ENCODE assay signal across 22 mouse cellular contexts in the genomic region with DNA sequence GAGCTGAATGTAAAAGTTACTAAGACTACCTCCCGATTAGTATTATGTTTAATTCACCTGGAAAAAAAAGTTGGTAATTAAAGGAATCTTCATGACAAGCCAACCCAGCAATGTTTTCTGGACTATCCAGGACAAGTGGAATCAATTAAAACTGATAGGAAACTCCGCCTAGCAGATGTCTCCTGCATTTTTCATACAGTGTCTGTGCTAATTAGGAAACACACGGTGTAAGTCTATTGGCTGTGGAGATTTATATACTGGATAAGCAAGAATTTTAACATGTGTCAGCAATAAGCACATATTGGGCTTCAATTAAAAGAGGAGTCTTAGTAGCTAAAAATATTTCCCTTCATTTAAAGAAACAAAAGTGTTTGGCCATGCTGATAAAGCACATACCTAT.
DNase-seq lines count a peak whose midpoint lies in the region; ATAC-seq and TF ChIP-seq lines count a peak whose summit lies in the region.
"Had no signal": no experiment of that assay in that cellular context is flagged by ENCODE, and none has a peak within 500 bp of the region (broad histone marks: within the 10 kb centered on the region; RNA-seq: fewer than 3 reads in every experiment).

No protein-coding gene starts in this region.

- no peaks in the 10 kb centered on the region for H3K27me3 ChIP-seq in forebrain, embryonic 14.5 days (replicated peaks; ENCODE audit: control insufficient read depth, insufficient read depth, low read length)
- H3K27me3 ChIP-seq in forebrain, embryonic 11.5 days (ENCODE audit: control insufficient read depth, insufficient read depth, low read length): no peaks in the 10 kb centered on the region
- no peaks in the 10 kb centered on the region for H3K27me3 ChIP-seq in forebrain, embryonic 16.5 days (replicated peaks; ENCODE audit: control insufficient read depth, insufficient read depth, low read length)
- no peaks in the 10 kb centered on the region for H3K27me3 ChIP-seq in forebrain, embryonic 12.5 days
- no peaks in the 10 kb centered on the region for H3K27me3 ChIP-seq in heart, embryonic 10.5 days (ENCODE audit: insufficient read depth, poor library complexity, severe bottlenecking)
- H3K27me3 ChIP-seq: CH12.LX, Patski had no signal

- 71% methylated on average over 3 of the region's 3 CpGs for WGBS in forebrain, embryonic 14.5 days
- 79% methylated on average over 3 of the region's 3 CpGs for WGBS in forebrain, embryonic 11.5 days
- WGBS in forebrain, embryonic 16.5 days: 57% methylated on average over 3 of the region's 3 CpGs
- WGBS in forebrain, embryonic 12.5 days: 74% methylated on average over 3 of the region's 3 CpGs
- WGBS in heart, embryonic 10.5 days: 80% methylated on average over 3 of the region's 3 CpGs

- H3K4me1 ChIP-seq in forebrain, embryonic 14.5 days (ENCODE audit: control insufficient read depth, insufficient read depth, low read length): no peaks in the 10 kb centered on the region
- H3K4me1 ChIP-seq in forebrain, embryonic 11.5 days (replicated peaks; ENCODE audit: control insufficient read depth, insufficient read depth, low read length): no peaks in the 10 kb centered on the region
- H3K4me1 ChIP-seq in forebrain, embryonic 16.5 days (replicated peaks; ENCODE audit: control insufficient read depth, insufficient read depth, low read length): no peaks in the 10 kb centered on the region
- no peaks in the 10 kb centered on the region for H3K4me1 ChIP-seq in forebrain, embryonic 12.5 days
- H3K4me1 ChIP-seq in heart, embryonic 10.5 days: no peaks in the 10 kb centered on the region

- no peaks in the 10 kb centered on the region for H3K9me3 ChIP-seq in forebrain, embryonic 14.5 days (replicated peaks; ENCODE audit: control insufficient read depth, low read length)
- no peaks in the 10 kb centered on the region for H3K9me3 ChIP-seq in forebrain, embryonic 11.5 days (ENCODE audit: control insufficient read depth, low read length)
- no peaks in the 10 kb centered on the region for H3K9me3 ChIP-seq in forebrain, embryonic 16.5 days (ENCODE audit: control insufficient read depth, low read length)
- no peaks in the 10 kb centered on the region for H3K9me3 ChIP-seq in forebrain, embryonic 12.5 days
- H3K9me3 ChIP-seq in heart, embryonic 10.5 days: no peaks in the 10 kb centered on the region

- no peak overlapping the region for H3K4me2 ChIP-seq in forebrain, embryonic 14.5 days (ENCODE audit: low read length)
- H3K4me2 ChIP-seq in forebrain, embryonic 11.5 days (ENCODE audit: low read depth, low read length, severe bottlenecking): no peak overlapping the region
- no peak overlapping the region for H3K4me2 ChIP-seq in forebrain, embryonic 16.5 days (ENCODE audit: low read length)
- no peak overlapping the region for H3K4me2 ChIP-seq in forebrain, embryonic 12.5 days

- no peak for TF ChIP-seq POLR2A in brain, embryonic 14.5 days (IDR thresholded peaks at IDR 0.05; ENCODE audit: borderline replicate concordance, extremely low read depth, insufficient read depth, insufficient read length, poor library complexity, severe bottlenecking)

- no peak overlapping the region for H3K4me3 ChIP-seq in forebrain, embryonic 14.5 days (ENCODE audit: low read depth, low read length)
- H3K4me3 ChIP-seq in forebrain, embryonic 11.5 days (ENCODE audit: low read depth, low read length): no peak overlapping the region
- no peak overlapping the region for H3K4me3 ChIP-seq in forebrain, embryonic 16.5 days (replicated peaks; ENCODE audit: low read length)
- no peak overlapping the region for H3K4me3 ChIP-seq in forebrain, embryonic 12.5 days (replicated peaks)
- no peak overlapping the region for H3K4me3 ChIP-seq in heart, embryonic 10.5 days

- H3K27ac ChIP-seq in forebrain, embryonic 14.5 days (ENCODE audit: low read depth, low read length): no peak overlapping the region
- no peak overlapping the region for H3K27ac ChIP-seq in forebrain, embryonic 11.5 days (ENCODE audit: low read depth, low read length)
- H3K27ac ChIP-seq in forebrain, embryonic 16.5 days (ENCODE audit: low read length): no peak overlapping the region
- no peak overlapping the region for H3K27ac ChIP-seq in forebrain, embryonic 12.5 days
- no peak overlapping the region for H3K27ac ChIP-seq in heart, embryonic 10.5 days

- H3K36me3 ChIP-seq in forebrain, embryonic 14.5 days (ENCODE audit: control insufficient read depth, insufficient read depth, low read length): no peaks in the 10 kb centered on the region
- no peaks in the 10 kb centered on the region for H3K36me3 ChIP-seq in forebrain, embryonic 11.5 days (ENCODE audit: control insufficient read depth, insufficient read depth, low read length)
- H3K36me3 ChIP-seq in forebrain, embryonic 16.5 days (ENCODE audit: control insufficient read depth, insufficient read depth): no peaks in the 10 kb centered on the region
- no peaks in the 10 kb centered on the region for H3K36me3 ChIP-seq in forebrain, embryonic 12.5 days (replicated peaks)
- no peaks in the 10 kb centered on the region for H3K36me3 ChIP-seq in heart, embryonic 10.5 days
- H3K36me3 ChIP-seq: G1E had no signal

- no peak overlapping the region for H3K9ac ChIP-seq in forebrain, embryonic 14.5 days (ENCODE audit: low read length)
- H3K9ac ChIP-seq in forebrain, embryonic 11.5 days (ENCODE audit: low read length): no peak overlapping the region
- no peak overlapping the region for H3K9ac ChIP-seq in forebrain, embryonic 16.5 days (replicated peaks; ENCODE audit: low read depth, low read length)
- H3K9ac ChIP-seq in forebrain, embryonic 12.5 days: no peak overlapping the region

- no peak for TF ChIP-seq CTCF in brain, embryonic 14.5 days (IDR thresholded peaks at IDR 0.05; ENCODE audit: borderline replicate concordance, extremely low read depth, insufficient read depth, insufficient read length)

- DNase-seq in forebrain, embryonic 14.5 days (ENCODE audit: low spot score): peak; percentile 51
- DNase-seq in forebrain, embryonic 11.5 days (ENCODE audit: low spot score): no peak
- peak; percentile 59 for DNase-seq in brain, embryonic 14.5 days (ENCODE audit: low read depth)
- DNase-seq in heart, embryonic 10.5 days (ENCODE audit: low spot score): no peak
- DNase-seq: adrenal gland, adult 2 months; adrenal gland, adult 8-10 months; adrenal gland, postnatal 10 days; adrenal gland, postnatal 14 days; adrenal gland, postnatal 25 days; adrenal gland, postnatal 36 days; B cell, adult 2 months; cerebellum, adult 11 months; cerebellum, adult 11-12 months; cerebellum, adult 18-20 months; cerebellum, adult 2 months had no signal

- 0 out of 2 replicates have a peak, but pooled peaks have one; percentile 50 for ATAC-seq in forebrain, embryonic 14.5 days
- ATAC-seq in forebrain, embryonic 11.5 days (replicated peaks; ENCODE audit: low FRiP score): no peak
- 0 out of 2 replicates have a peak, but pooled peaks have one; percentile 15 for ATAC-seq in forebrain, embryonic 16.5 days
- ATAC-seq in forebrain, embryonic 12.5 days (ENCODE audit: low FRiP score): no peak
- ATAC-seq: activated CD4-positive, CD25-positive, alpha-beta regulatory T cell, adult 4 months; CD4-positive, CD25-positive, alpha-beta regulatory T cell, adult 4 months; Patski had no signal

Comparison
In these comparisons a context has a peak if more than half of its experiments do, and no peak if none do; other contexts are left out.
1. ATAC-seq: peak in forebrain, embryonic 14.5 days (single experiment) and forebrain, embryonic 16.5 days (single experiment); none in forebrain, embryonic 11.5 days (single experiment) and forebrain, embryonic 12.5 days (single experiment).
2. DNase-seq: peak in forebrain, embryonic 14.5 days (single experiment) and brain, embryonic 14.5 days (single experiment); none in forebrain, embryonic 11.5 days (single experiment) and heart, embryonic 10.5 days (single experiment).